Mouse (Mus musculus) stomach, postnatal 0 days (tissue): ENCODE results near the gene Mrm3.

ENCODE experiments used
- CTCF ChIP-seq: IDR thresholded peaks from 2 replicates; pipeline ENCODE4 v1.5.1; 2016; ENCODE audit warnings: antibody characterized with exemption, low read depth, mild to moderate bottlenecking, moderate library complexity
- EP300 ChIP-seq: optimal IDR thresholded peaks from 2 replicates; pipeline ENCODE3; 2016; ENCODE audit warnings: antibody characterized with exemption

- no peak for TF ChIP-seq CTCF
- no peak for TF ChIP-seq EP300
Observed at GRCm38 (mm10) chr11:76261224-76261623, 17.7 kb downstream of the Mrm3 start.
